Mouse (Mus musculus) kidney, adult 2 months (tissue): ENCODE results near the gene Aspscr1.

ENCODE experiments used
- CTCF ChIP-seq: fragments of 200-500 bp; conservative IDR thresholded peaks from 2 replicates; pipeline ENCODE4 v1.5.1; 2011; ENCODE audit warnings: low read depth, mild to moderate bottlenecking, control low read depth, low read length, moderate library complexity, mixed read lengths; ENCODE audit not compliant: insufficient read depth, insufficient read length
- POLR2A ChIP-seq: fragments of 200-500 bp; IDR thresholded peaks from one replicate; pipeline ENCODE4 v1.6.1; 2011; ENCODE audit warnings: low read depth, low read length, control low read depth

- TF ChIP-seq CTCF, result no peak
- TF ChIP-seq POLR2A, result no peak
Measured at GRCm38 (mm10) chr11:120654741-120655140, 18.0 kb upstream of the Aspscr1 start.
